Comparison of ENCODE assay signal across 13 mouse cellular contexts in genomic region chr6:88800735-88801134, GRCm38 (mm10). TPM values are rescaled to one million over a fixed set of nuclear protein-coding genes. Genes with fewer than 3 reads are reported as not detected.
DNase-seq lines count a peak whose midpoint lies in the region; ATAC-seq lines count a peak whose summit lies in the region.
"Had no signal": no experiment of that assay in that cellular context is flagged by ENCODE, and none has a peak within 500 bp of the region (broad histone marks: within the 10 kb centered on the region; RNA-seq: fewer than 3 reads in every experiment).

No protein-coding gene starts in this region.

- no peaks in the 10 kb centered on the region for H3K36me3 ChIP-seq in hindbrain, embryonic 16.5 days (ENCODE audit: control insufficient read depth, insufficient read depth, low read length)
- H3K36me3 ChIP-seq in hindbrain, embryonic 12.5 days = no peaks in the 10 kb centered on the region
- H3K36me3 ChIP-seq in embryonic facial prominence, embryonic 10.5 days (replicated peaks) = no peaks in the 10 kb centered on the region
- H3K36me3 ChIP-seq: forebrain, embryonic 15.5 days; midbrain, embryonic 15.5 days; stomach, embryonic 15.5 days had no signal

- no peak overlapping the region for H3K27ac ChIP-seq in hindbrain, embryonic 16.5 days (ENCODE audit: low read depth, low read length)
- no peak overlapping the region for H3K27ac ChIP-seq in hindbrain, embryonic 12.5 days
- H3K27ac ChIP-seq in brown adipose tissue, adult 24 weeks (replicated peaks; ENCODE audit: low read depth, low read length) = peak overlapping the region; percentile 55
- H3K27ac ChIP-seq in embryonic facial prominence, embryonic 10.5 days (replicated peaks) = peak overlapping the region; percentile 45
- H3K27ac ChIP-seq: forebrain, embryonic 15.5 days; left cerebral cortex, adult 2 months; midbrain, embryonic 15.5 days; stomach, embryonic 15.5 days had no signal

- 48% methylated on average over 3 of the region's 3 CpGs for WGBS in hindbrain, embryonic 16.5 days
- WGBS in hindbrain, embryonic 12.5 days = 38% methylated on average over 3 of the region's 3 CpGs
- WGBS in embryonic facial prominence, embryonic 10.5 days = 43% methylated on average over 3 of the region's 3 CpGs

- no peaks in the 10 kb centered on the region; the same call in 1 of the 2 replicates for H3K4me1 ChIP-seq in hindbrain, embryonic 16.5 days (ENCODE audit: control insufficient read depth, insufficient read depth, low read depth, low read length)
- peaks cover 12% of the 10 kb centered on the region for H3K4me1 ChIP-seq in hindbrain, embryonic 12.5 days
- peaks cover 62% of the 10 kb centered on the region for H3K4me1 ChIP-seq in brown adipose tissue, adult 24 weeks (ENCODE audit: control insufficient read depth, insufficient read depth, insufficient read length, low read length)
- H3K4me1 ChIP-seq in embryonic facial prominence, embryonic 10.5 days = peaks cover 22% of the 10 kb centered on the region
- H3K4me1 ChIP-seq: forebrain, embryonic 15.5 days; midbrain, embryonic 15.5 days had no signal

- no peak overlapping the region for H3K4me2 ChIP-seq in hindbrain, embryonic 16.5 days (ENCODE audit: low read length)
- no peak overlapping the region for H3K4me2 ChIP-seq in hindbrain, embryonic 12.5 days (replicated peaks)
- H3K4me2 ChIP-seq: forebrain, embryonic 15.5 days; midbrain, embryonic 15.5 days; stomach, embryonic 15.5 days had no signal

- no peak overlapping the region for H3K9ac ChIP-seq in hindbrain, embryonic 16.5 days (ENCODE audit: low read depth, low read length)
- H3K9ac ChIP-seq in hindbrain, embryonic 12.5 days = no peak overlapping the region
- H3K9ac ChIP-seq: forebrain, embryonic 15.5 days; midbrain, embryonic 15.5 days; stomach, embryonic 15.5 days had no signal

- no peaks in the 10 kb centered on the region for H3K9me3 ChIP-seq in hindbrain, embryonic 16.5 days (ENCODE audit: control insufficient read depth, low read length)
- H3K9me3 ChIP-seq in hindbrain, embryonic 12.5 days (replicated peaks) = no peaks in the 10 kb centered on the region
- no peaks in the 10 kb centered on the region for H3K9me3 ChIP-seq in embryonic facial prominence, embryonic 10.5 days
- H3K9me3 ChIP-seq: forebrain, embryonic 15.5 days; midbrain, embryonic 15.5 days; stomach, embryonic 15.5 days had no signal

- no peak overlapping the region for H3K4me3 ChIP-seq in hindbrain, embryonic 16.5 days (ENCODE audit: low read length)
- H3K4me3 ChIP-seq in hindbrain, embryonic 12.5 days = no peak overlapping the region
- no peak overlapping the region for H3K4me3 ChIP-seq in brown adipose tissue, adult 24 weeks (ENCODE audit: insufficient read depth, low read depth, low read length)
- no peak overlapping the region for H3K4me3 ChIP-seq in embryonic facial prominence, embryonic 10.5 days
- H3K4me3 ChIP-seq: forebrain, embryonic 15.5 days; left cerebral cortex, adult 2 months; midbrain, embryonic 15.5 days; stomach, embryonic 15.5 days had no signal

- no peaks in the 10 kb centered on the region for H3K27me3 ChIP-seq in hindbrain, embryonic 16.5 days (replicated peaks; ENCODE audit: control insufficient read depth, insufficient read depth, low read length)
- H3K27me3 ChIP-seq in hindbrain, embryonic 12.5 days = no peaks in the 10 kb centered on the region
- H3K27me3 ChIP-seq in embryonic facial prominence, embryonic 10.5 days (replicated peaks; ENCODE audit: low read depth, poor library complexity, severe bottlenecking) = peaks cover 6% of the 10 kb centered on the region; the same call in 1 of the 2 replicates
- H3K27me3 ChIP-seq: forebrain, embryonic 15.5 days; midbrain, embryonic 15.5 days; stomach, embryonic 15.5 days had no signal

- peak; percentile 91 for DNase-seq in MN1 (ENCODE audit: low spot score)
- no peak for DNase-seq in embryonic facial prominence, embryonic 10.5 days (ENCODE audit: low spot score)
- no peak for DNase-seq in c-Kit-positive CD71-positive TER-119-positive erythroid progenitor cells, embryonic 14.5 days (ENCODE audit: low spot score)
- DNase-seq in natural killer cell, adult 2 months (ENCODE audit: low spot score in 2 of 2) = no peak
- DNase-seq: lung, postnatal 10 days; right cerebral cortex, postnatal 25 days had no signal

- peak; percentile 68 for ATAC-seq in hindbrain, embryonic 16.5 days
- ATAC-seq in hindbrain, embryonic 12.5 days (ENCODE audit: low FRiP score) = no peak
- ATAC-seq: forebrain, embryonic 15.5 days; midbrain, embryonic 15.5 days had no signal

RNA-seq across cellular contexts. Expression of gene Abtb1, which starts 41.0 kb away (rescaled TPM):
- 37.7 and 39.4 TPM in 2 replicates for polyA plus RNA-seq in hindbrain, embryonic 16.5 days (2015; fragmentation: Nextera tagmentation; extraction: Ambion mirVana)
- 32.1 and 36.1 TPM in 2 replicates for polyA plus RNA-seq in hindbrain, embryonic 12.5 days (2016; fragmentation: Nextera tagmentation; extraction: Ambion mirVana)
- 8.6 and 12.6 TPM in 2 replicates for polyA plus RNA-seq in brown adipose tissue, adult 24 weeks (2012; ENCODE audit: insufficient read depth, insufficient read length, missing spikeins)
- polyA plus RNA-seq in embryonic facial prominence, embryonic 10.5 days (2016; fragmentation: Nextera tagmentation; extraction: Ambion mirVana) = 25.2 and 26.4 TPM in 2 replicates

Comparison
In these comparisons a context has a peak if more than half of its experiments do, and no peak if none do; other contexts are left out.
1. H3K27ac ChIP-seq: peak in brown adipose tissue, adult 24 weeks (single experiment) and embryonic facial prominence, embryonic 10.5 days (single experiment); none in hindbrain, embryonic 16.5 days (single experiment) and hindbrain, embryonic 12.5 days (single experiment).